Mouse (Mus musculus) lung, embryonic 14.5 days (tissue): Measurements from ENCODE around the gene Gucd1. TPM values are rescaled to one million over a fixed set of nuclear protein-coding genes. Genes with fewer than 3 reads are reported as not detected.
"Not testable (repeated sequence)": the region's sequence is repeated elsewhere in the genome, so short reads cannot be mapped to it uniquely, and the experiment has no call there.

ENCODE experiments used
- ATAC-seq: fragments of 200-750 bp; cut with Nextera tagmentation; 2 replicates; pipeline ENCODE4 v1.8.0; 2017; ENCODE audit warnings: mild to moderate bottlenecking, moderate TSS enrichment, moderate library complexity; ENCODE audit not compliant: insufficient read depth
- DNase-seq: peaks from one replicate; pipeline ENCODE4 v3.0.0-alpha.2; 2015
- H3K27ac ChIP-seq: fragments of 300-500 bp; sonication (generic); 2 replicates; pipeline ENCODE4 v1.5.1; 2014; ENCODE audit warnings: low read depth, mild to moderate bottlenecking, moderate library complexity
- H3K27me3 ChIP-seq: fragments of 300-500 bp; sonication (generic); 2 replicates; pipeline ENCODE4 v1.6.1; 2014; ENCODE audit warnings: low read length, control low read depth; ENCODE audit not compliant: insufficient read depth
- H3K36me3 ChIP-seq: fragments of 300-500 bp; sonication (generic); 2 replicates; pipeline ENCODE4 v1.6.1; 2014; ENCODE audit warnings: control low read depth; ENCODE audit not compliant: insufficient read depth
- H3K4me1 ChIP-seq: fragments of 300-500 bp; sonication (generic); 2 replicates; pipeline ENCODE4 v1.6.1; 2014; ENCODE audit warnings: antibody characterized with exemption, control low read depth; ENCODE audit not compliant: insufficient read depth
- H3K4me2 ChIP-seq: fragments of 300-500 bp; sonication (generic); 2 replicates; pipeline ENCODE4 v1.6.1; 2014; ENCODE audit warnings: mild to moderate bottlenecking
- H3K4me3 ChIP-seq: fragments of 300-500 bp; sonication (generic); 2 replicates; pipeline ENCODE4 v1.5.1; 2014; ENCODE audit warnings: low read depth, low read length
- H3K9ac ChIP-seq: fragments of 300-500 bp; sonication (generic); 2 replicates; pipeline ENCODE4 v1.6.1; 2014
- H3K9me3 ChIP-seq: fragments of 300-500 bp; sonication (generic); 2 replicates; pipeline ENCODE4 v1.6.1; 2016; ENCODE audit warnings: low read depth, low read length, control low read depth
- CTCF ChIP-seq: IDR thresholded peaks from 2 replicates; pipeline ENCODE4 v1.5.1; 2016; ENCODE audit warnings: antibody characterized with exemption, low read depth
- WGBS: fragments of 180-500 bp; shearing (Covaris S2); extraction: QIAGEN DNeasy Blood & Tissue Kit; methylation state at CpG from one replicate; pipeline ENCODE4 v1.1.7; 2014; 5-methylcytosine and 5-hydroxymethylcytosine counted together
- polyA plus RNA-seq: library from polyadenylated mRNA; unstranded; fragments of >200 nt; fragmentation: Nextera tagmentation; extraction: Ambion mirVana; gene quantifications from 2 replicates; pipeline ENCODE4 v1.2.1, GENCODE M21; 2014

Gucd1 gene
- polyA plus RNA-seq, 1 experiment from 2014 or later = 32.6 TPM

- ATAC-seq (no peak), DNase-seq (no peak)
- peaks cover 38% of the 10 kb centered on the region for H3K36me3 ChIP-seq
- H3K4me3 ChIP-seq = no peak overlapping the region
- WGBS = 73% methylated on average over 3 of the region's 3 CpGs
- no peak overlapping the region for H3K9ac ChIP-seq
- no peak overlapping the region for H3K4me2 ChIP-seq
- H3K27ac ChIP-seq = no peak overlapping the region; the same call in 1 of the 2 replicates
- no peaks in the 10 kb centered on the region for H3K9me3 ChIP-seq
- no peak for TF ChIP-seq CTCF
- H3K27me3 ChIP-seq = no peaks in the 10 kb centered on the region
- no peaks in the 10 kb centered on the region for H3K4me1 ChIP-seq
These were observed 12.7 kb downstream of the Gucd1 start for GRCm38 (mm10) chr10:75505130-75505495.

- DNase-seq = no peak
- Histone ChIP-seq H3K4me2 (no peak overlapping the region), H3K27me3 (no peaks in the 10 kb centered on the region), H3K9ac (no peak overlapping the region), H3K4me3 (no peak overlapping the region), H3K9me3 (no peaks in the 10 kb centered on the region), H3K4me1 (no peaks in the 10 kb centered on the region), H3K36me3 (peaks cover 31% of the 10 kb centered on the region), H3K27ac (no peak overlapping the region)
- 73% methylated on average over 8 of the region's 8 CpGs for WGBS
- ATAC-seq = no peak
- no peak for TF ChIP-seq CTCF
These were observed 13.3 kb downstream of the Gucd1 start for GRCm38 (mm10) chr10:75504234-75505129.

- 91% methylated on average over 7 of the region's 7 CpGs for WGBS
- peaks cover 24% of the 10 kb centered on the region for H3K36me3 ChIP-seq
These were observed 14.1 kb downstream of the Gucd1 start for GRCm38 (mm10) chr10:75503692-75504091.

GRCm38 (mm10) chr10:75501641-75502040, 16.1 kb downstream of the Gucd1 start:
- no peak for TF ChIP-seq CTCF
- H3K4me2 ChIP-seq = no peak overlapping the region
- DNase-seq = no peak
- ATAC-seq = no peak
- H3K9ac ChIP-seq = no peak overlapping the region
- H3K4me3 ChIP-seq = no peak overlapping the region
- H3K27me3 ChIP-seq = no peaks in the 10 kb centered on the region
- WGBS = 87% methylated on average over 1 of the region's 1 CpGs
- peaks cover 3% of the 10 kb centered on the region for H3K36me3 ChIP-seq
- H3K9me3 ChIP-seq = no peaks in the 10 kb centered on the region
- no peaks in the 10 kb centered on the region for H3K4me1 ChIP-seq
- H3K27ac ChIP-seq = no peak overlapping the region

More at GRCm38 (mm10) chr10:75503692-75504091, 14.1 kb downstream of the Gucd1 start:
- H3K27ac ChIP-seq = no peak overlapping the region
- H3K4me1 ChIP-seq = no peaks in the 10 kb centered on the region
- no peak for TF ChIP-seq CTCF
- no peaks in the 10 kb centered on the region for H3K9me3 ChIP-seq
- ATAC-seq (no peak), DNase-seq (no peak)
- no peak overlapping the region for H3K4me2 ChIP-seq
- no peak overlapping the region for H3K9ac ChIP-seq
- no peaks in the 10 kb centered on the region for H3K27me3 ChIP-seq
- no peak overlapping the region for H3K4me3 ChIP-seq

- no peaks in the 10 kb centered on the region for H3K4me1 ChIP-seq
- H3K36me3 ChIP-seq = no peaks in the 10 kb centered on the region
- DNase-seq = no peak
- H3K4me2 ChIP-seq = no peak overlapping the region
- WGBS = 32% methylated on average over 7 of the region's 7 CpGs
- no peaks in the 10 kb centered on the region for H3K27me3 ChIP-seq
- H3K4me3 ChIP-seq = no peak overlapping the region
- no peak for TF ChIP-seq CTCF
- no peak overlapping the region for H3K27ac ChIP-seq
- H3K9me3 ChIP-seq = no peaks in the 10 kb centered on the region
- ATAC-seq = no peak
- no peak overlapping the region for H3K9ac ChIP-seq
These were observed 17.4 kb downstream of the Gucd1 start for GRCm38 (mm10) chr10:75500345-75500744.

- Histone ChIP-seq H3K9ac (no peak overlapping the region), H3K4me3 (no peak overlapping the region), H3K4me1 (no peaks in the 10 kb centered on the region), H3K27ac (no peak overlapping the region), H3K4me2 (no peak overlapping the region), H3K27me3 (no peaks in the 10 kb centered on the region), H3K36me3 (no peaks in the 10 kb centered on the region), H3K9me3 (no peaks in the 10 kb centered on the region)
- whole genome bisulfite sequencing = 50% methylated on average over 3 of the region's 3 CpGs
- ATAC-seq = no peak
- TF ChIP-seq CTCF = no peak
- DNase-seq = no peak
These were observed 18.0 kb downstream of the Gucd1 start for GRCm38 (mm10) chr10:75499791-75500190.

- not testable (repeated sequence) for H3K4me2 ChIP-seq, H3K9me3 ChIP-seq, ATAC-seq, DNase-seq, H3K27ac ChIP-seq, H3K36me3 ChIP-seq, H3K4me1 ChIP-seq, H3K27me3 ChIP-seq, H3K4me3 ChIP-seq, H3K9ac ChIP-seq
- WGBS = 74% methylated on average over 7 of the region's 7 CpGs
These were observed 18.6 kb downstream of the Gucd1 start for GRCm38 (mm10) chr10:75499214-75499613.
